ENCODE assay signal across 11 mouse cellular contexts in the genomic region with DNA sequence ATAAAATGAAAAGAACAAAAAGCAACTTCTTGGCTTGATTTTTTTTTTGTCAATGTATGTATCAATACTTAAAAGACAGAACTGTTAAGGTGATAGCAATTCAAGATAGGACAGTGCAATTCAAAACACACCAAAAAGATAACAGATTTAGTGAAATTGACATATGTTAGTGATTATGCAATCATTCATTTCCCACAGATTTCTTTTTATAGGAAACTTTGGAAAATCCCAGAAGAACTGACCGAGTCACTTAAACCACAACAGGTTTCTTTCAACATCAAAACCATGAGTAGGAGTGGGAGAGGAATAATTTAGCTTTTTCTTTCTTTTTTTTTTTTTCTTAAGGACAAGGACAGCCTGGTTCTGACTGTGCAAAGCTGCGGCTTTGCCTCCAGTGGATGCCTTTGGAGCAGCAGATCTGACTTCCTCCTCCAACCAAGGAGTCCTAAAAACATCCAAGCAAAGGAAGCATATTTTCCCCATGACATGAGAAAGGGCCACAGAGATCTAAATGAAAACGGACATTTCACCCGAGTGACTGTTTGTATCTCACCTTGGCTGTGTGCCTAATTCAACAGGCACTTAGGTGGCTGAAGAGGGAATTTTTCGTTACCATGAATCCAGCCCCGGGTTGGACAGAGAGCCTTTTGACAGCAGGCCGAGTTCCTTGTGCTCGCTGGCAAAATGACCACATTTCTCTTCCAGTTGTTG.
A peak's percentile ranks its signal among the peaks of the same experiment; 100 is the strongest.
DNase-seq lines count a peak whose midpoint lies in the region; ATAC-seq lines count a peak whose summit lies in the region.
"Had no signal": no experiment of that assay in that cellular context is flagged by ENCODE, and none has a peak within 500 bp of the region (broad histone marks: within the 10 kb centered on the region; RNA-seq: fewer than 3 reads in every experiment).

No protein-coding gene starts in this region.

- ATAC-seq in megakaryocyte progenitor cell, adult 5-6 weeks (replicated peaks; ENCODE audit: poor library complexity): no peak
- ATAC-seq in liver, embryonic 12.5 days: no peak
- ATAC-seq in activated CD4-positive, CD25-positive, alpha-beta regulatory T cell, adult 4 months: no peak

- no peaks in the 10 kb centered on the region for H3K36me3 ChIP-seq in liver, embryonic 12.5 days
- H3K36me3 ChIP-seq: hindbrain, embryonic 15.5 days had no signal

- no peak overlapping the region for H3K27ac ChIP-seq in liver, embryonic 12.5 days
- H3K27ac ChIP-seq: hindbrain, embryonic 15.5 days had no signal

- H3K4me3 ChIP-seq in liver, embryonic 12.5 days: no peak overlapping the region
- H3K4me3 ChIP-seq: hindbrain, embryonic 15.5 days had no signal

- no peak overlapping the region for H3K9ac ChIP-seq in liver, embryonic 12.5 days
- H3K9ac ChIP-seq: hindbrain, embryonic 15.5 days had no signal

- no peaks in the 10 kb centered on the region for H3K9me3 ChIP-seq in liver, embryonic 12.5 days (replicated peaks)
- H3K9me3 ChIP-seq: hindbrain, embryonic 15.5 days had no signal

- no peaks in the 10 kb centered on the region for H3K27me3 ChIP-seq in liver, embryonic 12.5 days (replicated peaks)
- H3K27me3 ChIP-seq: hindbrain, embryonic 15.5 days had no signal

- H3K4me2 ChIP-seq in liver, embryonic 12.5 days: no peak overlapping the region
- H3K4me2 ChIP-seq: hindbrain, embryonic 15.5 days had no signal

- 64% methylated on average over 8 of the region's 8 CpGs for WGBS in liver, embryonic 12.5 days (ENCODE audit: insufficient replicate concordance)

- DNase-seq in cerebellum, postnatal 10 days: peak; percentile 25 to 37
- DNase-seq in cerebellum, adult 8-10 months: no peak
- DNase-seq in urinary bladder, postnatal 14 days (ENCODE audit: low spot score): peak; percentile 15
- no peak for DNase-seq in urinary bladder, postnatal 4 days (ENCODE audit: low spot score in 2 of 2)
- peak; percentile 17 to 43 for DNase-seq in kidney, postnatal 4 days
- DNase-seq: B cell, adult 2 months; thymus, postnatal 25 days had no signal

- H3K4me1 ChIP-seq in liver, embryonic 12.5 days: no peaks in the 10 kb centered on the region
- H3K4me1 ChIP-seq: hindbrain, embryonic 15.5 days had no signal

Comparison
In these comparisons a context has a peak if more than half of its experiments do, and no peak if none do; other contexts are left out.
1. DNase-seq: peak in cerebellum, postnatal 10 days (2 of 2), urinary bladder, postnatal 14 days (single experiment) and kidney, postnatal 4 days (2 of 2); none in cerebellum, adult 8-10 months (single experiment) and urinary bladder, postnatal 4 days (0 of 2).